Comparison of ENCODE assay signal across 15 mouse cellular contexts in the genomic region with DNA sequence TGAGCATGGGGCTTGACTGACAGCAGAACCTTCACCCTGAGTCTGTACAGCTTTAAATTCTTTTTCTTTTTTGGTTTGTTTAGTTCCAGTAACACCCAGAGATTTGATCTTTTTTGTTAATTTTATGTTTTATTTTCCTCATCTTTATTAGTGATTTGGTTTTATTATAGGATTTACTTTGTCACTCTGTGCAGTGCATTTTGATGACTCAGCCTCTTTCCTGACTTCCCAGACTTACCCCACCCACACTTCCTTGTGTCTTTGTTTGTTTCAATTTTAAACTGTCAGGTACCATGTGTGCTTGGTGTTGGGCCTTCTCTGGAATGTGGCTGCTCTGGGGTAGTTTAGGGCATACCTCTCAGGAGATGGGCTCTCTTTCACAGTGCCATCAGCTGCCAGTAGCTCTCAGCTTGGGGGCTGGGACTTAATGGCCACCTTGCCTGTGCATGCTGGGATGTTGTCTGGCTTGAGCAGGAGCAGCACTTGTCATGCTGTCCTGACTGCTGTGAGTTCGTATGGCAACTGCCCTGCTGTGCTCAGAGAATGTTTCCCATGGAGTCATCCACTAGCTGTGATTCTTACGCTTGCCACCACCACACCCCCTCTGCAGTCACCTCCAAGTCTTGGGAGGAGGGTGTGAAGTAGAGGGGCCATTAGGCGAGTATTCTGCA.
"Had no signal": no experiment of that assay in that cellular context is flagged by ENCODE, and none has a peak within 500 bp of the region (broad histone marks: within the 10 kb centered on the region; RNA-seq: fewer than 3 reads in every experiment).

No protein-coding gene starts in this region.

- DNase-seq: kidney, adult 2 months; kidney, postnatal 14 days; layer of hippocampus, adult 9-11 months; layer of hippocampus, postnatal 36 days; lung, adult 18-20 months; lung, postnatal 36 days; right cerebral cortex, adult 18-20 months; right cerebral cortex, postnatal 25 days; thymus, postnatal 4 days had no signal

- H3K4me2 ChIP-seq: kidney, embryonic 15.5 days; limb, embryonic 13.5 days; midbrain, embryonic 11.5 days; midbrain, embryonic 15.5 days; neural tube, embryonic 12.5 days had no signal

- H3K27ac ChIP-seq: kidney, embryonic 15.5 days; limb, embryonic 13.5 days; liver, embryonic 14.5 days; midbrain, embryonic 15.5 days; neural tube, embryonic 12.5 days had no signal

- H3K27me3 ChIP-seq: kidney, embryonic 15.5 days; limb, embryonic 13.5 days; midbrain, embryonic 15.5 days; neural tube, embryonic 12.5 days had no signal

- H3K9me3 ChIP-seq: kidney, embryonic 15.5 days; limb, embryonic 13.5 days; midbrain, embryonic 15.5 days; neural tube, embryonic 12.5 days had no signal

- H3K4me3 ChIP-seq: kidney, embryonic 15.5 days; limb, embryonic 13.5 days; midbrain, embryonic 15.5 days; neural tube, embryonic 12.5 days had no signal

- ATAC-seq: midbrain, embryonic 15.5 days had no signal

- H3K4me1 ChIP-seq: kidney, embryonic 15.5 days; midbrain, embryonic 15.5 days; neural tube, embryonic 12.5 days had no signal

- H3K9ac ChIP-seq: kidney, embryonic 15.5 days; limb, embryonic 13.5 days; liver, embryonic 14.5 days; midbrain, embryonic 15.5 days; neural tube, embryonic 12.5 days had no signal
